Mouse (Mus musculus): ENCODE data around the gene Nxn. TPM values are rescaled to one million over a fixed set of nuclear protein-coding genes. Genes with fewer than 3 reads are reported as not detected.

The Nxn gene
- polyA plus RNA-seq, 1 experiment from 2014 or later: 45.2 TPM

DNA sequence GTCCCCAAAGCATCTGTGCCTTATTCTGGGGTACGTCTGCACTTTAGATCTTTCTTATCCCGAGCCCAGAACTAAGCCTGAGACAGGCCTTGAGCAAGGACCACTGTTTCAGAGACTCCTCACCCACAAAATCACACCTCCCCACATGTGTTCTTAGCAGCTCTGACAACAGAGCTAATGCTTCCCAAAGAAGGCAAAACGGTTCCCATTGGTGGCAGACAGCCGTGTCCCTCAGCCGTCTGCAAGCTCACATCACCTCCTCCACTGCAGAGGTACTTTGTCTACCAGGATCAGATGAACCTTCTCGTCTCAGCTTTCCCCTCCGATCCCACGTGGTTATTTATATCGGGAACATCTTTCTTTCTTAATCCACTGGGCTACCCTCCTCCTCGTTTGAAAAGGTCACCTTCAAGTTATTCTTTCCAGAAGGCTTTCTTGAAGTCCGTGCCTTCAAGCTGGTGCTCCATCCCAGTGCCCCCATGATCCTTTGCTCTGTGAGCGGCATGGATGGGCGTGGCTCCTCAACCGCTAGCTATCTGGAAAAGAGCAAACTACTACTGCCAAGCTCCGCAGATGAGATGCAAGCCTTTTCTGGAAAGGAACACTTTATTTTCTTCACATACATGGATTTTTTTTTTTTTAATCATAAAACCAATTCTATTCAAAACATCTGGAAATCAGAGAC is 17.6 kb downstream of the Nxn start:
- DNase-seq (ENCODE audit: low spot score): no peak
- H3K4me3 ChIP-seq (ENCODE audit: low read depth, low read length): no peak overlapping the region
- WGBS: 86% methylated on average over 15 of the region's 15 CpGs
- no peak overlapping the region for H3K9ac ChIP-seq (ENCODE audit: low read depth, low read length)
- ATAC-seq (ENCODE audit: low FRiP score): no peak
- H3K9me3 ChIP-seq (ENCODE audit: control insufficient read depth, low read length): no peaks in the 10 kb centered on the region
- H3K36me3 ChIP-seq (ENCODE audit: control insufficient read depth, insufficient read depth, low read length): no peaks in the 10 kb centered on the region
- H3K4me2 ChIP-seq (replicated peaks; ENCODE audit: low read depth, low read length): no peak overlapping the region
- no peaks in the 10 kb centered on the region for H3K27me3 ChIP-seq (ENCODE audit: control insufficient read depth, insufficient read depth, low read length)
- H3K27ac ChIP-seq (ENCODE audit: low read depth, low read length): no peak overlapping the region
- peaks cover 6% of the 10 kb centered on the region for H3K4me1 ChIP-seq (replicated peaks; ENCODE audit: control insufficient read depth, insufficient read depth, low read length)

DNA sequence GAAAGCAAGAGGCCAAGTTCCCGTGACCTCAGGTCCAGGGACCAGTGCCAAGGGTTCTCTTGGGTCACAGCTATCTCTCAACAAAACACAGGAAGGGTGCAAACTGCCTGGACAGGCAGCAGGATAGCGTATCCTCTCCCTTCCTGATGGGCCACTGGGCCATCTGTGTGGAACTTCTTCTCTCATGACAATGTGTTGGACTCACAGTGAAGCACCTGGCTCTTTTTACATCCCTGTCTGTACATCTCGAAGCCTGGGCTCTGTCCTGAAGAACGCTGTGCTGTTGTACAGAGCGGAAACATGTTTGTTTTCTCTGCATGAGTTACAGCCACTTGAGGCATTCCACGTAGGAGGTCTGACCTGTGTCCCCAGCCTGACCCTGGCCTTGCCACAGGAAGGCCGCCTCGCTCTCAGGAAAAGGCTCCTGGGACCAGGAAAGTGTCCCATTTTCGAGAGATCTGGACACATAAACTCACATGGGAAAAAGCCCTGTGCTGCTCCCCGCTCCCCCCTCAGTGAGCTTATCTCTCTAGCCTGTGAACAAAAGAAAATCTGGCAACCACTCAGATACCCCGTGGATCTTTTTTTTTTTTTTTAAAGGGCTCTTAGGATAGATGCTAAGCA is 18.9 kb downstream of the Nxn start:
- peaks cover 4% of the 10 kb centered on the region; the same call in 1 of the 2 replicates for H3K4me1 ChIP-seq (replicated peaks; ENCODE audit: control insufficient read depth, insufficient read depth, low read length)
- H3K27me3 ChIP-seq (ENCODE audit: control insufficient read depth, insufficient read depth, low read length): no peaks in the 10 kb centered on the region
- H3K36me3 ChIP-seq (ENCODE audit: control insufficient read depth, insufficient read depth, low read length): no peaks in the 10 kb centered on the region
- H3K27ac ChIP-seq (ENCODE audit: low read depth, low read length): no peak overlapping the region
- WGBS: 44% methylated on average over 11 of the region's 11 CpGs
- H3K4me2 ChIP-seq (replicated peaks; ENCODE audit: low read depth, low read length): no peak overlapping the region
- H3K9me3 ChIP-seq (ENCODE audit: control insufficient read depth, low read length): no peaks in the 10 kb centered on the region
- ATAC-seq (ENCODE audit: low FRiP score) (no peak), DNase-seq (ENCODE audit: low spot score) (no peak)
- H3K4me3 ChIP-seq (ENCODE audit: low read depth, low read length): no peak overlapping the region
- no peak overlapping the region for H3K9ac ChIP-seq (ENCODE audit: low read depth, low read length)

DNA sequence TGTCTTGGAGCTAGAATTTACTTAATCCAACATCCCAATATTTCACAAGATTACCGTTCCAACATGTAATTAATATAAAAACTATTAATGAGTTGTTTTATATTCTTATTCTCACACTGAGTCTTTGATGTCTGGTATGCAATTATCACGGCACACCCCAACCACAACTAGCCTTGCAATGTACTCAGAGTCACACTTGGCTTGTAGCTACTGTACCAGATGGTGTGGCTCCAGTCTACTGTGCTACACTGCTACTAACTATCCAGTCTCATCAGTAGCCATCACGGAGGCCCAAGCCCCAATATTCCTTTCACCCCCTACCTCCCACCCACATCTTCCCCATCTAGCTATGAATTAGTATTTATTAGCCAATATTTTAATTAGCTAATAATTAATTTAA is 22.5 kb downstream of the Nxn start:
- peaks cover 2% of the 10 kb centered on the region; the same call in 1 of the 2 replicates for H3K4me1 ChIP-seq (replicated peaks; ENCODE audit: control insufficient read depth, insufficient read depth, low read length)

DNA sequence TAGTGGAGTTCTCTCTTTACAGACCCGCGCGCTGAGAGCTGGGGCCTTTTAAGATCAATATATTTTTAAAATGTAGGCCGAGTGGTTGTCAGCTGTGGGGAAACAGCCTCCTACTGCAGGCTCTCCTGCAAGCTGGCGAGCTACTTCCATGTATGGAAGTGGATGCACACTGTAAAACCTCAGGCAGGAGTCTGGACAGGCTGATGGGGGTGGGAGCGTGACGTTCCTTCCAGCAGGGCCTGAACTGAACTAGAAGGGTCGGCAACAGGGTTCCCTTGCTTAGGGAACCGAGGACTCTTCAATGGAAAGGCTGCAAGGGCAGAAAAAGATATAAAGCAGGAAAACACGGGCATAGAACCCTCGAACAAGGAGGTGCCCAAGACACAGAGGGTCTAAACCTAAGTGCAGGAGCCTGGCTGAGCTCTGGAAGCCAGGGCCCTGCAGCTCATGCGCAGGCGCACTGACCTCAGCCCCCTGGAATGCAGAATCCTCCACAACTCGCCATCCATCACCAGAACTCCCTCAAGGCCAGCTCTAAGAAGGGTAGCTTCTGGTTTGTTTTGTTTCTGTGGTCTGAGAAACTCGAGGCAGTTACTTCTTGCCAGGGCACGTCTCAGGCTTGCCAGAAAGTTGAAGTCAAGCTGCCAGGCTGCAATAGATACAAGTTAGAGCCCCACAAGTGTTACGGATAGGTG is 24.3 kb downstream of the Nxn start:
- Histone ChIP-seq H3K36me3 (ENCODE audit: control insufficient read depth, insufficient read depth, low read length) (no peaks in the 10 kb centered on the region), H3K4me1 (replicated peaks; ENCODE audit: control insufficient read depth, insufficient read depth, low read length) (peaks cover 2% of the 10 kb centered on the region; the same call in 1 of the 2 replicates), H3K27ac (ENCODE audit: low read depth, low read length) (peak overlapping the region; percentile 12; the same call in 1 of the 2 replicates), H3K4me2 (replicated peaks; ENCODE audit: low read depth, low read length) (no peak overlapping the region), H3K4me3 (ENCODE audit: low read depth, low read length) (no peak overlapping the region), H3K27me3 (ENCODE audit: control insufficient read depth, insufficient read depth, low read length) (no peaks in the 10 kb centered on the region), H3K9me3 (ENCODE audit: control insufficient read depth, low read length) (no peaks in the 10 kb centered on the region), H3K9ac (ENCODE audit: low read depth, low read length) (no peak overlapping the region)
- WGBS: 59% methylated on average over 17 of the region's 17 CpGs
- peak; percentile 63 for DNase-seq (ENCODE audit: low spot score)
- ATAC-seq (ENCODE audit: low FRiP score): no peak

More for the DNA sequence above, 22.5 kb downstream of the Nxn start:
- no peaks in the 10 kb centered on the region for H3K36me3 ChIP-seq (ENCODE audit: control insufficient read depth, insufficient read depth, low read length)
- DNase-seq (ENCODE audit: low spot score) (no peak), ATAC-seq (ENCODE audit: low FRiP score) (no peak)
- 94% methylated on average over 3 of the region's 3 CpGs for WGBS
- no peaks in the 10 kb centered on the region for H3K9me3 ChIP-seq (ENCODE audit: control insufficient read depth, low read length)
- H3K4me3 ChIP-seq (ENCODE audit: low read depth, low read length): no peak overlapping the region
- H3K27me3 ChIP-seq (ENCODE audit: control insufficient read depth, insufficient read depth, low read length): no peaks in the 10 kb centered on the region
- no peak overlapping the region for H3K9ac ChIP-seq (ENCODE audit: low read depth, low read length)
- H3K27ac ChIP-seq (ENCODE audit: low read depth, low read length): no peak overlapping the region
- H3K4me2 ChIP-seq (replicated peaks; ENCODE audit: low read depth, low read length): no peak overlapping the region

DNA sequence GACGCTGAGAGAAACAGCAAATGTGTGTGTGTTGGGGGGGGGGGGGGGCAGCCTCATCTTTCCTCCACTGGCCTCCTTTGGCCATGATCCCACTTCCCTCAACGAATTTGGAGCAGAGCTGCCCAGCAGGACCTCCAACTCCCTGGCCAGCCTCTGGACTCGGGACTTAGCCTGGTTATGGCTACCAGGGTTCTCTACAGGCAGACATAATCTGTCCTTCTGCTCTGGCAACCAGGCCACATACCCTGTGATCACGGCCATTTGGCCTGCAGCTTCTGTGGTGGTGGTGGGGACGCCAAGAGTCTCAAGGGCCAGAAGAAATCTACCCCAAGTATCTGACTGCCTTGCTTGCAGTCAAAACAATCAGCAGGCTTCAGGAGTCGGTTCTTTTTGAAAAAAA is 26.4 kb downstream of the Nxn start:
- WGBS: 58% methylated on average over 6 of the region's 6 CpGs
- ATAC-seq (ENCODE audit: low FRiP score) (no peak), DNase-seq (ENCODE audit: low spot score) (no peak)
- Histone ChIP-seq H3K27ac (ENCODE audit: low read depth, low read length) (no peak overlapping the region), H3K4me3 (ENCODE audit: low read depth, low read length) (no peak overlapping the region), H3K4me2 (replicated peaks; ENCODE audit: low read depth, low read length) (no peak overlapping the region), H3K36me3 (ENCODE audit: control insufficient read depth, insufficient read depth, low read length) (no peaks in the 10 kb centered on the region), H3K9me3 (ENCODE audit: control insufficient read depth, low read length) (no peaks in the 10 kb centered on the region), H3K4me1 (replicated peaks; ENCODE audit: control insufficient read depth, insufficient read depth, low read length) (peaks cover 2% of the 10 kb centered on the region; the same call in 1 of the 2 replicates), H3K27me3 (ENCODE audit: control insufficient read depth, insufficient read depth, low read length) (no peaks in the 10 kb centered on the region), H3K9ac (ENCODE audit: low read depth, low read length) (no peak overlapping the region)

DNA sequence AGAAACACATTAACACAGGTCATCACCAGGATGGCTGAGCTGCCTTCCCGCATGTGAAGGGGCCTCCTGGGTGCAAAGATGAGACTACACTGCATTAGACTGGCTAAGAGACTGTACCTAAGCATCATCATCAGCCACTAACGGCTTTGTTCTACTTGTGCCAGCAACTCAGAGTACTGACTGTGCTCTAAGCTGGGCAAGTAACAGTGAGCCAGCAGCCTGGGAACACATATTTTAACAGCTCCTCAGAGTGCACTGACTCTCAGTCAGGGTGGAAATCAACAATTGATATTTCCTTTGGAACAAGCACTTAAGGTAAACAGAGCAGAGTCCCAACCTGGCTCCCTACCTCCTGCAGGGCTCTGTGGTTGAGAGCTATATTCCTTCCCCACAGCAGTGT is 26.8 kb downstream of the Nxn start:
- no peak overlapping the region for H3K4me3 ChIP-seq (ENCODE audit: low read depth, low read length)
- H3K4me1 ChIP-seq (replicated peaks; ENCODE audit: control insufficient read depth, insufficient read depth, low read length): peaks cover 2% of the 10 kb centered on the region; the same call in 1 of the 2 replicates
- no peak overlapping the region for H3K9ac ChIP-seq (ENCODE audit: low read depth, low read length)
- 78% methylated on average over 2 of the region's 2 CpGs for WGBS
- no peak overlapping the region for H3K27ac ChIP-seq (ENCODE audit: low read depth, low read length)
- DNase-seq (ENCODE audit: low spot score) (no peak), ATAC-seq (ENCODE audit: low FRiP score) (no peak)
- H3K27me3 ChIP-seq (ENCODE audit: control insufficient read depth, insufficient read depth, low read length): no peaks in the 10 kb centered on the region
- no peaks in the 10 kb centered on the region for H3K9me3 ChIP-seq (ENCODE audit: control insufficient read depth, low read length)
- no peak overlapping the region for H3K4me2 ChIP-seq (replicated peaks; ENCODE audit: low read depth, low read length)
- no peaks in the 10 kb centered on the region for H3K36me3 ChIP-seq (ENCODE audit: control insufficient read depth, insufficient read depth, low read length)

DNA sequence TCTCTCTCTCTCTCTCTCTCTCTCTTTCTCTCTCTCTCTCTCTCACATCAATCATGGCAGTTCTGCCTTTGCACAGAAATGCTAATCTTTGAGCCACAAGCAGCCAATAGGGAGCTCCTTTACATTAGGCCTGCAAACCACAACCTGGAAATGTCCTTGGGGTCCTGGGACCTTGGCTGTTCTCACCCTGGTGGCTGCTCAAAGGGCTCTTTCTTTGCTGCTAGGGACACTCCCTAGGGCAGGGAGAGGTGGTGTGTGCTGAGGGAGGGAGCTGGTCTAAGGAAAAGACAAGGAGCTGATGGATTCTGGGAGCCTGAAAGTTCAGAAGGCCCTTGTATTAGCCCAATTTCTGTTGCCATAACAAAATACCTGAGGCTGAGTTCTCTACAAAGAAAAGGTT is 28.4 kb downstream of the Nxn start:
- Histone ChIP-seq H3K27me3 (ENCODE audit: control insufficient read depth, insufficient read depth, low read length) (no peaks in the 10 kb centered on the region), H3K4me2 (replicated peaks; ENCODE audit: low read depth, low read length) (no peak overlapping the region), H3K9me3 (ENCODE audit: control insufficient read depth, low read length) (no peaks in the 10 kb centered on the region), H3K4me1 (replicated peaks; ENCODE audit: control insufficient read depth, insufficient read depth, low read length) (peaks cover 2% of the 10 kb centered on the region; the same call in 1 of the 2 replicates), H3K9ac (ENCODE audit: low read depth, low read length) (no peak overlapping the region), H3K4me3 (ENCODE audit: low read depth, low read length) (no peak overlapping the region), H3K36me3 (ENCODE audit: control insufficient read depth, insufficient read depth, low read length) (no peaks in the 10 kb centered on the region), H3K27ac (ENCODE audit: low read depth, low read length) (no peak overlapping the region)
- ATAC-seq (ENCODE audit: low FRiP score) (no peak), DNase-seq (ENCODE audit: low spot score) (no peak)

DNA sequence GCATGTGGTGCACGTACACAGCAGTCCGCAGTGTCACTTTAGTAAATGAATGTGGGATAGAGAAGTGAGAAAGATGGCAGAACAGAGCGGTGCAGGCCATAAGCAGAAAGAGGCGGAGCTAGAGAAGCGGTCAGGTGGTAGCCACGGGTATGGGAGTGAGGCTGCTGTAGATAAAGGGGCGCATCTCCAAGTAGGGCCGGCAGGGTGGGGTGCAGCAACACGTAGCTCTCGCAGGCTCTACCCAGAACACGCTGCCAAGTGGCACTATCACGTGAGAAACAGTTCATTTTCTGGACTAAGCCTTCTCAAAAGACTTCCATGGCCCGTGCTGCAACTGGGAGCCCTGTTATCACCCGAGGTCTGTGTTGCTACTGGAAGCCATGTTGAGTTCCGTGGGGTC is 32.2 kb downstream of the Nxn start:
- no peaks in the 10 kb centered on the region for H3K36me3 ChIP-seq (ENCODE audit: control insufficient read depth, insufficient read depth, low read length)
- 89% methylated on average over 15 of the region's 15 CpGs for WGBS
- H3K9me3 ChIP-seq (ENCODE audit: control insufficient read depth, low read length): no peaks in the 10 kb centered on the region
- H3K4me3 ChIP-seq (ENCODE audit: low read depth, low read length): no peak overlapping the region
- no peaks in the 10 kb centered on the region for H3K27me3 ChIP-seq (ENCODE audit: control insufficient read depth, insufficient read depth, low read length)
- H3K9ac ChIP-seq (ENCODE audit: low read depth, low read length): no peak overlapping the region
- no peak for ATAC-seq (ENCODE audit: low FRiP score)
- H3K4me1 ChIP-seq (replicated peaks; ENCODE audit: control insufficient read depth, insufficient read depth, low read length): peaks cover 3% of the 10 kb centered on the region; the same call in 1 of the 2 replicates
- DNase-seq (ENCODE audit: low spot score): no peak
- no peak overlapping the region for H3K27ac ChIP-seq (ENCODE audit: low read depth, low read length)
- H3K4me2 ChIP-seq (replicated peaks; ENCODE audit: low read depth, low read length): no peak overlapping the region

Measured in hindbrain, embryonic 11.5 days (tissue).